Mouse (Mus musculus) brain, embryonic 18.5 days (tissue): Measurements from ENCODE around the gene Rpl23.

Experiments used
- DNase-seq: peaks from one replicate; pipeline ENCODE4 v3.0.0-alpha.2; 2012; ENCODE audit warnings: low read depth, low spot score

The Rpl23 gene

GRCm38 (mm10) chr11:97813746-97814515, 31.7 kb upstream of the Rpl23 start:
- DNase-seq: no peak

- DNase-seq: no peak
Observed at GRCm38 (mm10) chr11:97813085-97813484, 30.8 kb upstream of the Rpl23 start.

GRCm38 (mm10) chr11:97812491-97812921, 30.3 kb upstream of the Rpl23 start:
- DNase-seq: no peak

DNA sequence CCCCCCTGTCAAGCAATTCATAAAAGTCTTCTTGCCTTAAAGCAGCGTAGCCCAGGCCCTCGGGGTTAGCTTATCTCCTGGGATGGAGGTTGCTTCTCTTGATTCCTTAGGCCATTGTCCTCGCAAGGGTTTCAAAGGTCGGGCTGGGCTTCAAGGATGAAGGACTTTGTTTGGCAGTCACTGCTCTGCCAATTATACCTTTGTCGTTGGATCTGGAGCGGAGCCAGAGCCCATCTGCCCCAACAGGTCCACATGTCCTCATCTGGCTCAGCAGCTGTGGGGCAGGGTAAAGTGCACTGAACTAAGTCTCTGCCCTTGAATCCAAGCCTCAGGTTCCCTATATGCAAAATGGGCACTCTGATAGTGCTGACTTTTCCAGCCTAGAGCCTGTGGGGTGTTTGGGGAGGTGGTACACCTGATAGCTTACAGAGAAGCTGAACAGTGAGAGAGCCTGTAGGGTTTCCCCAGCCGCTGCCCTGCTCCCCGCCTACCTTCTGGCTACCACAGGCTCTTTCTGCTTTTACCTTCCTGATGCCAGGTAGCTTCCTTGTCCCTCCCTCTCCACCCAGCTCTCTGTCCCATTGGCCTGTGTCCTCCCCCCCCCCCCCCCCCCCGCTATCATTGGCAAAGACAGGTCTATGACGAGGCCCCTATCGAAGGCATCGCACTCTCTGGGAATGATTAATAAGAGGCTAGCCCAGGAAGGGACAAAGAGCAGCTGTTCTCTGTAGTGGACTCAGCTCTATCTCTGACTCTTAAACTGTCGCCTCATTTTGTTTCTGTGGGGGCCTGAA, 29.5 kb upstream of the Rpl23 start:
- no peak for DNase-seq

DNA sequence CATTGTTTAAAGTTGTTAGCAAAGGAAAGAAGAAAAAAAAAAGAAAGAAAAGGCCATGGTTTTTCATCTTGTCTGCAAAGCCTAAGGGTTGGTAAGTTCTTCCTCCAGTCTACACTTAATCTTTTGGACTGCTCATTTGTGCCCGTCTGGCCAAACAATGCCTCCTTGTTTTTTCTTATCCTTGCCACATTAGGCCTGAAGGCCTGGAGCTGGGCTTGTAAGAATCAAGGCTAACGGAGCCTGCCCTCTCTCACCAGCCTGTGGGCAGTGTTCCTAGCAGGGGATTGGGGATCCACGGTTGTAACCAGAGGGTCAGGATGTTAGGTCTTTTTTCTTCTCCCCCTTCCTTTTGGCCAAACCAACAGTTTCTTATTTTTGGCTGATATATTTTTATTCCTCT, 28.7 kb upstream of the Rpl23 start:
- DNase-seq: no peak

DNA sequence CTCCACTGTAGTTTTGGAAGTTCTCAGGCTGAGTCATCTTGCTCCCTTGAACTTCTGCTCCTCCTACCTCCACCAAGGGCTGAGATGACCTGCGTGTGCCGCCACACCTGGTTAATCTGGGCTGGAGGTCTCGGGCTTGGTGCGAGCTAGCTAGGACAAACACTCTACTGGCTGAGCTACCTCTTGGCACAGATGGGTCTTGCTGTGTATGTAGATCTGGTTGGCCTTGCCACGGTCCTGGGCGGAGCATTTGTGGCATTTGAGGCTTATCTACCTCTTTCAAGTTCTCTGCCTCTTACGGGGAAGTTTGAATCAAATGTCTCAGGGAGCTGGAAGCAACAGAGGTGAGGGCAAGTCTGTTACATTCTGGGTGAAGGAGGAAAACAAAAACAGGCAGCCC, 28.1 kb upstream of the Rpl23 start:
- no peak for DNase-seq

GRCm38 (mm10) chr11:97809235-97810121, 27.2 kb upstream of the Rpl23 start:
- no peak for DNase-seq

GRCm38 (mm10) chr11:97808621-97809234, 26.5 kb upstream of the Rpl23 start:
- no peak for DNase-seq

DNA sequence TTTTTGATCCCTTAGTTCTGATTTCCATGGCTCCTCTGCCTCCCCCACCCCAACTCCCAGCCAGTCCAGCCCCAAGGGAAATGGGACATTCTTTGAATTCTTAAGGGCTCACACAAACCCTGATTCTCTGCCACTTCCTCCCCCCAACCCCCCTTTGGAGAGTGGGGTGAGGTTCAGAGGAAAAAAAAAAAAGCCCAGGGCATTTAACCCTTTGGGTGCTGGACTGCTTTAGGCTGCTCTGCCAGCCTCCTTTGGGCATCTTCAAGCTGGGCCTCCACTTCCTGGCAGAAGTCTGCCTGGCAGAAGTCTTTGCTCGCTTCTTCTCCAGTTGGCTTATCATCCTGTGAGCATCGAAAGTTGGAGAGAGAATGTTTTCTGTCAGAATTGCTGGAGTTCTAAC, 25.9 kb upstream of the Rpl23 start:
- DNase-seq: no peak

DNA sequence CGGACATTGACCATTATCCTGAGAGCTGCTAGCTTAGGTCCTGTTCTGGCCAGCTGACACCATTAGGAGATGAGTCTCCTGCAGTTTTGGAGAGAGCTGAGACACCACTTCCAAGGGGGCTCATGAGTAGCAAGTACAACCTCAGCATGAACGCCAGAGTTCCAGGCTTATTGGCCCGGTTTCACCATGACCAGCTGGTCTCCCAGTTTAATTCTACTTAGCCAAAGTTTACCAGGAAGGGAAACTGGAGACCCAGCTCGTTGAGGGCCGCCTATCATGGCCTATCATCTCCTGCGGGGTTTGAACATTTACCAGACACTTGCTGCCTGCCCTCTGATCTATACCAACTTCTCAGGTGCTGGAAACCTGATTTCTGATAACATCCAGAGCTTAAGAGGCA, 25.4 kb upstream of the Rpl23 start:
- DNase-seq: no peak

DNA sequence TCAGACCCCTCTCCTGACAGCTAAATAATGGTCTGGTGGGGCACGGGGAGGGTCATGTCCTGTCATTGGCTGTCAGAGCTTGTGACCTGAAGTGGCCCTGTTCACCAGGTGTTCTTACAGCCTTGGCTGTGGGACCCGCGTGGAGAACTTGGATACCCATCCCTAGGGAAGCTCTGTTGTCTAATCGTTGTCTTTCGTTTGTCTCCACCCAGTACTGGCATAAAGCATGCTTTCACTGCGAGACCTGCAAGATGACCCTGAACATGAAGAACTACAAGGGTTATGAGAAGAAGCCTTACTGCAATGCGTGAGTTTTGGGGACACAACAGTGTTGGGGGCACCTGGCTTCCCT, 24.4 kb upstream of the Rpl23 start:
- DNase-seq: no peak

DNA sequence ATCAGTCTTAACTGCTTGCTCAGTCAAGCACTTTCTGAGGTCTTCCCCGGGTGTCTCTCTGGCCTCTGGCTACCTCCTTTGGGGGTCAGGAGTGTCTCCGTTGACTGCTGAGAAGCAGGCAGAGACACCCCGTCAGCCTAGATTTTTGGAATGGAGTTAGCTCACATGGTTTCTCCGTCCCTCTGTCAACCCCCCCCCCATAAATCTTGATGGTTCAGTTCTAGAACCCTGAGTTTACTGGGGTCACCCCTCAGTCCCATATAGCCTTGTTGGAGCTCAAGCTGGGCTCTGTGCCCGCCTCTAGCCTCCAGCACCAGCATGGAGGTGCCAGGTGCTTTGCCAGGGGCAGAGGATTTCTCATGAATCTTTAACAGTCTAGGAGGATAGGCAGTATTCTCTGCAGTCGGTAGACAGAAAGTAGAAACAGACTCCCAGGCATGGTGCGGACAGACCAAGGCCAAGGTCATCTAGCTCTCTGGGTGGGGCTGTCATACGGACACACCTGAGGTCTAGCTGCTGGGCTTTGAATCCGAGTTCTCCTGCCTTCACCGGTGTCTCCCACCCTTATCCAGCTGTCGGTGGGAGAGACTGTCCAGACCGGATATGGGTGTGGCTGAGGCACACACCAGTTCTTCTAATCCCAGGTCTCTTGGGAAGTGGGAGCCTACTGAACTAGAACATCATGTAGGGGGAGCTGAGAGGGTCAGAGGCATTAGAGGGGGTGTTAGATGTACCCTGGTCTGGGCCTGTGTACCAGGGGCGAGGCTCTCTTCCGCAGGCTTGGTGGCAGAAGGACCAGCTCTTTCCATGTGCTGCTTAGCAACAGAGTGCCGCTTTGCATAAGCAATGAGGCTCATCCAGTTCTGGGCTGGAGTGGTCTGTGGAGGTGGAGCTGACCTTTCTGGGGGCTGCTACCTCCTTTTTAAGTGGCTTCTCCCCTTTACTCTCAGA, 23.7 kb upstream of the Rpl23 start:
- DNase-seq: no peak

DNA sequence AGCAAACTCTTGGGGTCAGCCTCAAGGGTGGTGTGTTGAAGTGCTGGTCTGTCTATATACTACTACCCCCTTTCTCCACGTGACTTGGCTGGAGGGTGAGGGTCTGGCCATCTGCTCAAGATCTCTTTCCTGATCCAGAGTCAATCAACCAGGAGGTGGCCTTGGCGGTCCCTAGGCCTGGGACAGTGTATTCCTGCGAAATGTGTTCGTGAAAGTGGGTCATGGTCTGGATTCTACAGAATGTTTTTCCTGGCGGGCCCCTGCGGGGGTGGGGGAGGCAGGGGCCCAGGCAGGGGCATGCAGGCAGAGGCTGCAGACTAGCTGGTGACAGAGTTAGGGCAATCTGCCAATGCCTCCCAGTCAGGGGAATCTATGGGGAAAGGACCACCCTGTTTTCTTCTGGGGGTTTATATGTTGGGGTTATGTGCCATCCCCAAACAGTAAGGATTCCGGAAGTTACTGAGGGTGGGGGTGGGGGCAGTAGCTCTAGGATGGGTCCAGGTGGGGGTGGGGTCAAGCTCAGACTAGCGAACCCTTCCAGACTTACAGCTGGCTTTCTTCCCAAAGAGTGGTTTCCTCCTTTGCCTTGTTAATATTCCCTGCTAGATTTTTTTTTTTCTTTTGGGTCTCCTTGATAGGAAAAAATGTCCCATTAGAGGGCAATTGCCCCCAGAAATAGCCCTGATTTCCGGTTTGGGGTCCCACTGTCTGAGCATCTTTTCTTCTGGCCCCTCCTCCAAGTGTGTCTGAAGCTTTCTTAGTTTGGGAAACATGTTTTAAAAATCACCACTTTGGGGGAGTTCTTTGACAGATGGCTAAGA, 22.8 kb upstream of the Rpl23 start:
- DNase-seq: no peak

- DNase-seq: no peak
Observed at GRCm38 (mm10) chr11:97803847-97804246, 21.6 kb upstream of the Rpl23 start.

DNA sequence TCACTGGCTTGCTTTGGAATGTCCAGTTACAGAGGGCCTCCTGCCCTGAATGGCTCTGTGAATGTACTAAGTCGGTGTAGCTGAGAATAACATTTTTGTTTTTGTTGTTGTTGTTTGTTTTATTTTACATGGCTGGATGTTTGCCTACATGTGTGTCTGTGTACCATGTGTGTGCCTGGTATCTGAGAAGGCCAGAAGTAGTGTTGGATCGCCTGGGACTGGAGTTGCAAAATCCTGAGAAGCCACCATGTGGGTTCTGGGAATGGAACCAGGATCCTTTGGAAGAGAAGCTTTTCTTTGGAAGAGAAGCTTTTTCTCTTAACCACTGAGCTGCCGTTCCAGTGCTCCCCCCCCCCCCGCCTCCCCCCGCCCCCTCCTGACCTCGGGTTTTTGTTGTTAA, 20.3 kb upstream of the Rpl23 start:
- no peak for DNase-seq

- DNase-seq: no peak
Observed at GRCm38 (mm10) chr11:97802194-97802470, 19.9 kb upstream of the Rpl23 start.

DNA sequence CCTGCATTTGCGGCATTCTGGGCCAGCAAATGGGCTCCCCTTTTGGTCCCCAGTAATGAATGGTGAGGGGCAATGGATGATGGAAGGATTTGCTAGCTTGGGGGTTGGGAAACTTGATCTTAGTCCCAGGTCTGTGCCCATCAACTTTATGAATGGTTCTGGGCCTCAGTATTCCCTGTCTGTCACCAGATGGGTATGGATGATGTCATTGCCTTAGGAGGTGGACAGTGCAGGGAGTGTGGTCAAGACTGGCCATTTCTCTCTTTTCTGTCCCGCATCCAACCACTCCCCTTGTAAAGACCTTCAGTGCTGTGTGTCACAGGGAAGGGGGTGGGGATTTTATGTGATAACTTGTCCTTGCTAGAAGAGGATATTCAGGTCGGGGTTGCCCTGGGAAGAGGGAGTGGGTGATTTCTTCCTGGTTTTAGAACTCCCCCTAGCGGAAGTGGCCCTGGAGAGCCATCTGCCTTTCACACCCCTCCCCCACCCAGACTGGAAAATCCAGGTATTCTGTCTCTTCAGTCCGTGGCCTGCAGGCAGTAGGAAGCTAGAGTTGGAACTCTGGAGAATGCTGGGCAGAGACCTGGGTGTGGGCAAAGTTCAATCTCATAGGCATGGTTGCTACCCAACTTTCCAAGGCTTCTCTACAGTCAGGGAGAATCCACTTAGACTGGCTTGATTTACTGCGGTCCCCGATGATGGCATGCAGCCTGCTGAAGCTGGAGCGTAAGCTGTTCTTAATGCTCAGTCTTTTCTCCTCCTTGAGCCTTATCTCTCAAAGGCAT, 19.4 kb upstream of the Rpl23 start:
- DNase-seq: no peak

DNA sequence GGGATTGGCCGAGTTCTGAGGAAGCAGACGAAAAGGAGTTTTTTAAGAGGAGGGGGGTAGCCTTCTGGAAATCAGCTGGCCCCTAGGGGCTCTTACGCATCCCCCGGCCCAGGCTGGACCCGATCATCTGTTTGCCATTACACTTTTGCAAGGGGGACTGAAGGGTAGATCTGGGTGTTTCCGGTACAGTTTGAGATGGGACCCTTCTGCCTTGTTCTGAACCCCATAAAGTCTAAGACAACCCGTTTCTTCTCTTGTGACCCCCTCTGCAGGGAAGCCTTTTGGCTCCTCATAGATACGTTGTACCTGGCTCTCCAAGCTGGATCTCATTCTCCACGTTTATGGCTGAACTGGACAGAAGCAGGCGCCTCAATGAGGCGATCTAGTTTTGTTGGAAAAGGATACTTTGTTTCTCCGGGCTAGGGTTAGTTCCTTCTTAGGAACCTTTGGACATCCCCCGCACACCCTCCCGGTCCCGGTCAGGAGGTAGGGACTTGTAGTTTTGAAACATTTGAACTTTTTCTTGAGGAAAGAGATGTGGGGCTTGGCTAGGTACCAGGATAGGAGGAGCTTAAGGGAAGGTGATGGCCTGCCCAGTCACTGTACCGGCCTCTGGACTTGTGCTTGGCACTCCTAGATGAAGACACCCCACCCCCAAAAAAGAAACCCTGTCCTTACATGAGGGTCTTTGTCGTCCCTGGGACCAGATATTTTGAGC, 18.6 kb upstream of the Rpl23 start:
- no peak for DNase-seq
